Mouse (Mus musculus) heart, postnatal 25 days (tissue): ENCODE data around the gene Sox5. TPM values are rescaled to one million over a fixed set of nuclear protein-coding genes. Genes with fewer than 3 reads are reported as not detected.
"Not testable (repeated sequence)": the region's sequence is repeated elsewhere in the genome, so short reads cannot be mapped to it uniquely, and the experiment has no call there.

Experiments
- DNase-seq: peaks from one replicate; pipeline ENCODE4 v3.0.0; 2022; ENCODE audit warnings: low spot score
- intact Hi-C: fragments of 180-260 bp; cut with DNase I; formaldehyde crosslinking; loops from one replicate; pipeline ENCODE4 v1.15.1; 2025
- total RNA-seq, 2 experiments: library from RNA; stranded (reverse); gene quantifications; 2 replicates each; pipeline ENCODE4 v1.2.3; 2021

The Sox5 gene
- total RNA-seq, 2 experiments from 2014 or later = 2.8 to 2.9 TPM

GRCm38 (mm10) chr6:144269666-144270065, 512.1 kb downstream of the Sox5 start:
- no peak for DNase-seq
- intact Hi-C loops = no loop called here

DNA sequence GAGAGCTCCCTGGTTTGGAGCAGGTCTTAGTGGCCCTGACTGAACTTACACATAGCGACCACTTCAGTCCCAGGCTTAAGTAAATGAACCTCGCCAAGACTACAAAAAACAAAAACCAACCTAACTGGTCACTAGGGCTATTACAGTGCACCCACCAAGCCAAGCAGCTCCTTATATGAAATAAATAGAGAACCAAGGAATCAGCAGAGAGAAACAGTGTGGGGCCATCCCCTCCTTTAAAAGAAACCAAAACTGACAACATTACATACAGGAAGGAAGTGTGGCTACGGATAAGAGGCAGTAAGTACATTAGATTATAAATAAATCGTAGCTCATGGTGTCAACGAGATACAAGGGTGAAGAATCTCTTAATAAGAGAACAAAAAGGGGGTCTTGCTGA, 516.0 kb downstream of the Sox5 start:
- DNase-seq = no peak
- intact Hi-C loops = no loop called here

- intact Hi-C loops = no loop called here
- DNase-seq = no peak
Observed at GRCm38 (mm10) chr6:144265004-144265403, 516.8 kb downstream of the Sox5 start.

- no peak for DNase-seq
- intact Hi-C loops = no loop called here
Observed at GRCm38 (mm10) chr6:144264320-144264915, 517.4 kb downstream of the Sox5 start.

- intact Hi-C loops = no loop called here
- DNase-seq = no peak
Observed at GRCm38 (mm10) chr6:144256500-144256899, 525.3 kb downstream of the Sox5 start.

- intact Hi-C loops = no loop called here
- no peak for DNase-seq
Observed at GRCm38 (mm10) chr6:144252191-144252718, 529.5 kb downstream of the Sox5 start.

- intact Hi-C loops = no loop called here
- no peak for DNase-seq
Observed at GRCm38 (mm10) chr6:144251222-144252170, 530.3 kb downstream of the Sox5 start.

DNA sequence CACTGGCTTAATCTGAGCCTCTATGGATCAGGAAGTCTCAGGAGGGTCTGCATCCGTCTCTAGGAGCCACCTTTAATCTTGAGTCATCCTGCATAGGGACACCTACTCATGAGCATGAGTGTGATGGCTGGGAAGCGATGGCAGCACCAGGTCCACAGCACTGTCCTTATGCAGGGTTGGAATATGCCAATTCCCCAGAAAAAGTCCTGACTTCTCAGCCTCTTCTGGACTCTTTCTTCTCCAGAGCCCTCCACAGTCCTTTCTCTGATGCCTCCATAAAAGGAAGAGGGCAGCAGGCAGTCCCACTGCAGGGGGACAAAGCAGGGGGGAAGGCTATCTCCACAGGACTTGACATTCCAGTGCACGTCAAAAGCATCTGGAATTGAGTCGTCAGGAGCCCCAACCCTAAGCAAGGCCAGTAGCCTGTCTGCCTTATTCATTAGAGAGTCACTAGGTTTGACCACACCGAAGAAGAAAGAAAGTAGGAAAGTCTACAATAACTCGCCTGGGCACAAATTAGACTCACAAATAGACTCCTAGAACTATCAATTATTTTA, 531.1 kb downstream of the Sox5 start:
- no peak for DNase-seq
- intact Hi-C loops = no loop called here

DNA sequence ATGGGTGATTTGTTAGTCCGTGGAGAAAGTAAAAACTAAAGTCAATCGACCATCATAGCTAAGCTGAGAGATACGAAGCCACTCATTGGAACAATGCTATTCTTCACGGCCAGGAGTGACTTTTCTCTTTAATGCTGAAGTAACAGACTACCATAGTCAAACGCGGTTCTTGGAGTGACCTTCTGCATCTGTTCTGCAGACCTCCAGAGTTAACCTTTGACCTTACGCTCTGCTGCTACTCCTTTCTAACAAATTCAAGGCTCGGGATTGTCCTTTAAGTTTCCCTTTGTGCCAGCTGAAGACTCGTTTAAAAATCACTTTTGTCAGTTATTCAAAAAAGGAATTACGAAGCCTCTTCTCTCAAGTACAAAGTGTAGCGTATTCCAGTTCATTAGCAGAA, 545.2 kb downstream of the Sox5 start:
- intact Hi-C loops = no loop called here

DNA sequence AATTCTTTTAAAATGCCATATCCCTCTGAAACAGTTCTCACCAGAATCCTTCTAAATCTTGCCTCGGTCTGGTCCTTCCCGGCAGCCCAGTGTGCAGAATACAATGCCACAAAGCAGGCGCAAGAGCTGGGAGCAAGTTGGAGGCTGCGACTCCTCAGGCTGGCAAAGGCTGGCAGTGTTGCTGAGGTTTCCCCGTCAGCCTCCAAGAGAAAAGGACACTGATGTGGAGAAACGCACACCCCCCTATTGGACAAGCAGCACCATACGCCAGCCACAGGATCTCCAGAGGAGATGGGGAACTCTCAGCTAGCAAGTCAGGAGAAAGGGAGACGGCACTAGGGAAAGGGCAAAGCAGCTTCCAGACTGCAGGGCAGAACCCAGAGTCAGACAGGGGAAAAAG, 577.8 kb downstream of the Sox5 start:
- DNase-seq = no peak
- intact Hi-C loops = no loop called here

More for the DNA sequence above, 545.2 kb downstream of the Sox5 start:
- no peak for DNase-seq

DNA sequence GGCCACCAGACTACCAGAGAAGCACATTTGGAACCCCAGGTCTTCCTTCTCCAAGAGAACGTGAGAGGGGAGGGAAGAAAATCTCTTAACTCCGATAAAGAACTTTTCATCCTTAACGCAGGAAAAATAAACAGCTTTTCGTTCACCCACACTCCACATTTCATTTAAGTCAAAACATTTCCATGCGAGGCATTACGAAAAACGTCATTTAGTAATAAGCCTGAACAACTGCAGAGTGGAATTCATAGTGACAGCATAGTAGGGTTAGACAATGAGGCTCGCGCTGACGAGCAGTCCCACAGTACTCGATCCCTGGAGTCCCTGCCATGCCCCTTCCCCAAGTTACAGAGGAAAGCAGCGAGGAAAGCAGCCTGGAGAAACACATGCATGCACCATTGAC, 578.8 kb downstream of the Sox5 start:
- intact Hi-C loops = no loop called here
- DNase-seq = no peak

DNA sequence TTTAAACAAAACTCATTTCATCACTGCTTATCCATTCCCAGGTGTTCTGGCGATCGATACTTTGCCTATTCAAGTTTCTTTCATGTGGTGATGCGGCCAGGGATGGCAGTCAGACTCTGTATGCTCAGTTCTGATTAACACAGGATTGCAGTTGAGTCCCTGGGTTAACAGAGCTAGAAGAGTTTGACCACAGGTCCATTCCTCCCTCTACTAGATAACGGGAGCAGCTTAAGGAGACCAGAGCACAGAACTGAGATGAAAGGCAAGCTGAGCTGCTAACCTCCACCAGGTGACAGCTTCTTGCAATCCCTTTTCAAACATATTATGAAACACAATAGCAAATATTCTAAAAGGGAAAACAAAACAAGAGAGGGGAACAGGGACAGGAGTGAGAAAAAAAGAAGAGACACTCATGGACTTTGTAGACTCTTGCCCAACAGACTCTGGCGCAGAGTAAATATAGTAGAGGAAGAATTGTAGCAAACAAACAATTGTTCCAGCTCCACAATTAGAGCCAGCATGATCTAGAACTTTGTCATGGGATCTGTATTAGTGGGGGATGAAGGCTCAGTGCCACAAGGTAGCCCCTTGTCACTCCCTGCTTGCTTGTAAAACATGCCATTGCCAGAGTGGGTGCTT, 580.3 kb downstream of the Sox5 start:
- DNase-seq = no peak
- intact Hi-C loops = no loop called here

DNA sequence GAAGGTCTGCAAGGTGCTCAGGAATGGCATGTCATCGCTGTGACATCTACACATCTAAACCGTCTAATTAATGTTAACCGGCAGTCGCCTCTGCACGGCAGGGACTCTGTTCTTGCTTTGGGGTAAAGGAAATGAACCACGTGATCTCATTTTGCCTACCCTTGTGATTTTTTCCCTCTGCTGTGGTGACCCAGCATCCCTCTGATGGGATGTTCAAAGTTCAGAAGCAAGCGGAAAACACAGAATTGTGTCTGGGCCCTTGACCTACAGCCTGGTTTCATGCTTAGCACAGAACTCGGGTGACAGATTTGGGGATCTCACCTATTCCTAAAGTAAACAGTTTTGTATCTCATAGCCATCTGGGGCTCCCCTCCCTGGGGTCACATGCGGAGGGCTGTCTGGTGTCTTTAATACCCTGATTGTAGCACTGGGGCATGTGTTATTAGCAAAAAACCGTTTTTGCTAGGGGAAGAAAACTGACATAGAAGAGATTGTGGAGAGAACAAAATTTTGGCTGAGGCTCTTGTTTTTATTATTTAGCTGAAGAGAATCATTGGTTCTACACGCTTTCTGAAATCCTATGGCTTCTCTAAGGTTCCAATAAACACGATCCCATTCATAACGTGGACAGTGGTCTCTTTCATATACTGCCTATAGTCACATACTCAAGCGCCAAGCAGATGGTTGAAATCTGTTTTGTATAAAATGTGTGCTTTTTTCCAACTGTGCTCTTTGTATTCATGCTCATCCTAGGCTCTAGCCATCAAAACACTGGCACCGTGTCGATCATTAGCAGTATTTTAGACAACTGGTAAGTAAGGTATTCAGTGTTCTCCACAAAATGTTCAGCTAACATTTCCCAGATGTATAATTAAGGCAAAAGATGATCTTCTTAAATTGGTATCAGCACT, 584.3 kb downstream of the Sox5 start:
- intact Hi-C loops = no loop called here
- DNase-seq = no peak

DNA sequence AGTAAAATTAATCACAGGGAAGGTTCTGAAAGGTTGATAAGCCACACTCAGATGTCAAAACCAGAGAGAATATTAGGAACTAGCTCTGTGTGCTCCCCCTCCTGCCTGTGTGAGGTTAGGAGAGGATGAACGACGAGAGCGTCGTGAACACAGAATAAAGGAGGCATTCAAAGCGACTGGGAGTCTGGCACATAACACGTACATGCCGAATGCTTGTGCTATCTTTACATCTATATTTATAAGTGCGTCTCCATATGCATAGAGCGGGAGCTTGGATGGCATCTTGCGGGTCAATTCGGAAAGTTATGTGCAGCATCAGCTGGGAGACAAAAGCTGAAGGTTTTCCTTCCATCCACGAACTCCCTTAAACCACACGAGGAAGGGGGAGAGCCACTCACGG, 585.8 kb downstream of the Sox5 start:
- intact Hi-C loops = no loop called here
- DNase-seq = no peak

- intact Hi-C loops = no loop called here
- DNase-seq = no peak
Observed at GRCm38 (mm10) chr6:144183087-144183486, 598.7 kb downstream of the Sox5 start.

GRCm38 (mm10) chr6:144182429-144182828, 599.3 kb downstream of the Sox5 start:
- intact Hi-C loops, DNase-seq: not testable (repeated sequence)

DNA sequence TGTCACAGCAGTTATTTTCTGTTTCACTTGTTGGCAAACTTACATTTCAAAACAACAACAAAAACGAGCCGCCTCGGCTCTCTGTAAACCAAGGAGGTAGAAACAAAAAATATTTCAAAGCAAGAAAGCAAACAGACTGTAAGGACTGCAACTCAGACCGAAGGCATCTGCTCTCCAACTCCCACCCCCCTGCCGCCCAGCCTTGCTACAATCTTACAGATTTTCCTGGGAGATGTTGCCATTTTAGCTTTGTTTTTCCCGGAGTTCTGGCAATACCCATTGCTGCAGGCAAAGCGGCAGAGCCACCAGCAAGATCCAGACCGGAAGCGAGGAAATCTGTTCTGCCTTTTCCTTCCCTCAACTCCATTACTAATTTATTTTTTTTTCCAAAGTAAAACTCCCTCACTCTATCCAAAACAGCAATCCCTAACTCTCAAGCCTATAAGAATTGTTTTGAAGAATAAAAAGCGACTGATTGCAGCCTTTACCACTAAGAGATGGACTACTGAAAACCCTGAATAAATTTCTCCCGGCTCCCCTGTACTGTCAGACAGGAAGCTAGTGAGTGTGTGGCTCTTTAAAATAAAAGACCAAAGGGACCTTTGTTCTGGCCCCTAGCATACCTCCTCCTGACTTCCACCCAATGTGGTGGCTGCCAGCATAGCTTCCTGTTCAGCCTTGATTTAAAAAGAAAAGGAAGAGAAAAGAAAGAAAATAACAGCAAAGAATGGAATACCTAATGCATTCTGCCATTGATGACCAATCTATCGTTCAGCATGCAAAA, 600.5 kb downstream of the Sox5 start:
- intact Hi-C loops = no loop called here
- DNase-seq = no peak

- DNase-seq = no peak
- intact Hi-C loops = no loop called here
Observed at GRCm38 (mm10) chr6:144179111-144179510, 602.7 kb downstream of the Sox5 start.

- intact Hi-C loops = no loop called here
- no peak for DNase-seq
Observed at GRCm38 (mm10) chr6:144176674-144177073, 605.1 kb downstream of the Sox5 start.
